Mouse (Mus musculus): Measurements from ENCODE around the gene Slc46a1.

Slc46a1 gene

GRCm38 (mm10) chr11:78465568-78466180, at the start of gene Slc46a1:
Gene Slc46a1 (plus strand): TSS chr11:78465697.
- DNase-seq (ENCODE audit: low spot score), result peak; percentile 89

- DNase-seq (ENCODE audit: low spot score), result no peak
Measured at GRCm38 (mm10) chr11:78416854-78417253, 48.6 kb upstream of the Slc46a1 start.

- no peak for DNase-seq (ENCODE audit: low spot score)
Measured at GRCm38 (mm10) chr11:78420263-78420889, 45.1 kb upstream of the Slc46a1 start.

- no peak for DNase-seq (ENCODE audit: low spot score)
Measured at GRCm38 (mm10) chr11:78421201-78422009, 44.1 kb upstream of the Slc46a1 start.

GRCm38 (mm10) chr11:78422055-78422819, 43.3 kb upstream of the Slc46a1 start, which contains the start of gene Slc13a2:
Gene Slc13a2 (minus strand): TSS chr11:78422217.
- no peak for DNase-seq (ENCODE audit: low spot score)

- no peak for DNase-seq (ENCODE audit: low spot score)
Measured at GRCm38 (mm10) chr11:78424352-78424751, 41.1 kb upstream of the Slc46a1 start.

GRCm38 (mm10) chr11:78425572-78425971, 39.9 kb upstream of the Slc46a1 start:
- DNase-seq (ENCODE audit: low spot score), result no peak

- no peak for DNase-seq (ENCODE audit: low spot score)
Measured at GRCm38 (mm10) chr11:78427655-78428054, 37.8 kb upstream of the Slc46a1 start.

GRCm38 (mm10) chr11:78428309-78428708, 37.2 kb upstream of the Slc46a1 start:
- DNase-seq (ENCODE audit: low spot score), result no peak

GRCm38 (mm10) chr11:78430195-78430878, 35.2 kb upstream of the Slc46a1 start:
- DNase-seq (ENCODE audit: low spot score), result no peak

GRCm38 (mm10) chr11:78431176-78431575, 34.3 kb upstream of the Slc46a1 start:
- DNase-seq (ENCODE audit: low spot score), result no peak

- no peak for DNase-seq (ENCODE audit: low spot score)
Measured at GRCm38 (mm10) chr11:78434052-78434451, 31.4 kb upstream of the Slc46a1 start.

GRCm38 (mm10) chr11:78435776-78436349, 29.6 kb upstream of the Slc46a1 start:
- peak; percentile 78 for DNase-seq (ENCODE audit: low spot score)

GRCm38 (mm10) chr11:78437182-78437581, 28.3 kb upstream of the Slc46a1 start:
- DNase-seq (ENCODE audit: low spot score), result no peak

- no peak for DNase-seq (ENCODE audit: low spot score)
Measured at GRCm38 (mm10) chr11:78438399-78438930, 27.0 kb upstream of the Slc46a1 start.

GRCm38 (mm10) chr11:78443115-78443514, 22.4 kb upstream of the Slc46a1 start:
- no peak for DNase-seq (ENCODE audit: low spot score)

GRCm38 (mm10) chr11:78447168-78447567, 18.3 kb upstream of the Slc46a1 start:
- no peak for DNase-seq (ENCODE audit: low spot score)

GRCm38 (mm10) chr11:78448242-78448641, 17.3 kb upstream of the Slc46a1 start:
- no peak for DNase-seq (ENCODE audit: low spot score)

- no peak for DNase-seq (ENCODE audit: low spot score)
Measured at GRCm38 (mm10) chr11:78450337-78450736, 15.2 kb upstream of the Slc46a1 start.

GRCm38 (mm10) chr11:78453675-78454074, 11.8 kb upstream of the Slc46a1 start:
- DNase-seq (ENCODE audit: low spot score), result no peak

GRCm38 (mm10) chr11:78454276-78454675, 11.2 kb upstream of the Slc46a1 start:
- no peak for DNase-seq (ENCODE audit: low spot score)

All from testis, postnatal 14 days (tissue).